Mouse (Mus musculus) embryonic facial prominence, embryonic 10.5 days (tissue): ENCODE data around the gene Colgalt2. TPM values are rescaled to one million over a fixed set of nuclear protein-coding genes. Genes with fewer than 3 reads are reported as not detected.
A peak's percentile ranks its signal among the peaks of the same experiment; 100 is the strongest.
"Not testable (repeated sequence)": the region's sequence is repeated elsewhere in the genome, so short reads cannot be mapped to it uniquely, and the experiment has no call there.

ENCODE experiments used
- DNase-seq: peaks from one replicate; pipeline ENCODE4 v3.0.0-alpha.2; 2017; ENCODE audit warnings: low spot score
- H3K27ac ChIP-seq: fragments of 300-500 bp; sonication (generic); replicated peaks from 2 replicates; pipeline ENCODE4 v1.5.1; 2016; ENCODE audit warnings: mild to moderate bottlenecking
- H3K27me3 ChIP-seq: fragments of 300-500 bp; sonication (generic); replicated peaks from 2 replicates; pipeline ENCODE4 v1.6.1; 2016; ENCODE audit warnings: low read depth, mild to moderate bottlenecking; ENCODE audit not compliant: poor library complexity, severe bottlenecking
- H3K36me3 ChIP-seq: fragments of 300-500 bp; sonication (generic); replicated peaks from 2 replicates; pipeline ENCODE4 v1.6.1; 2016; ENCODE audit warnings: mild to moderate bottlenecking, moderate library complexity
- H3K4me1 ChIP-seq: fragments of 300-500 bp; sonication (generic); 2 replicates; pipeline ENCODE4 v1.6.1; 2016
- H3K4me3 ChIP-seq: fragments of 300-500 bp; sonication (generic); 2 replicates; pipeline ENCODE4 v1.5.1; 2016; ENCODE audit warnings: mild to moderate bottlenecking, moderate library complexity
- H3K9me3 ChIP-seq: fragments of 300-500 bp; sonication (generic); 2 replicates; pipeline ENCODE4 v1.6.1; 2016; ENCODE audit warnings: mild to moderate bottlenecking
- WGBS: fragments of 180-500 bp; shearing (Covaris S2); methylation state at CpG from one replicate; pipeline ENCODE4 v1.1.7; 2016; 5-methylcytosine and 5-hydroxymethylcytosine counted together
- polyA plus RNA-seq: library from polyadenylated mRNA; unstranded; fragments of >200 nt; fragmentation: Nextera tagmentation; extraction: Ambion mirVana; gene quantifications from 2 replicates; pipeline ENCODE4 v1.2.1, GENCODE M21; 2016

Colgalt2 gene
- polyA plus RNA-seq, 1 experiment from 2014 or later: 1.5 TPM

GRCm38 (mm10) chr1:152427912-152428581, 28.4 kb downstream of the Colgalt2 start:
- no peaks in the 10 kb centered on the region for H3K9me3 ChIP-seq
- no peaks in the 10 kb centered on the region for H3K27me3 ChIP-seq
- peaks cover 5% of the 10 kb centered on the region; the same call in 1 of the 2 replicates for H3K4me1 ChIP-seq
- H3K4me3 ChIP-seq: no peak overlapping the region
- no peak overlapping the region for H3K27ac ChIP-seq
- 71% methylated on average over 12 of the region's 12 CpGs for WGBS
- no peak for DNase-seq
- H3K36me3 ChIP-seq: no peaks in the 10 kb centered on the region

GRCm38 (mm10) chr1:152429805-152430204, 30.2 kb downstream of the Colgalt2 start:
- DNase-seq: no peak
- WGBS: 90% methylated on average over 7 of the region's 7 CpGs

DNA sequence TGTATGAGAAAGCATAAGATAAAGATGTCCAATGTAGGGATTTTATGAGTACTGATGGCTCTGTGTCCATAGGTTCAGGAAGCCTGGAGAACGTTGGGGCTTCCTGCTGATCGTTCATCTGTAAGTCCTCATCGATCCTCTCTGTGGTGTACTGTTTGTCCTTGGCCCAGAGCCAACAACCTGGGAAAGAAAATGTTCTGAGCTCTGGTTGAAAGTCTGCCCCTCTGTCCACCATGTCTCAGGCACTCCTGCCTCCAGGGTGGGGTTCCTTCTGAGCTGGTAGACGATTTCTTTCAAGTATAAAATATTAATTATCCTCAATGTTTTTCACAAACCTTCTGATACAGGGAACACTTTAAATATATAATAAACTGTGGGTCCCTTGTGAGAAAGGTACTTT, 34.5 kb downstream of the Colgalt2 start:
- Histone ChIP-seq H3K4me3 (no peak overlapping the region), H3K36me3 (no peaks in the 10 kb centered on the region), H3K9me3 (no peaks in the 10 kb centered on the region), H3K4me1 (no peaks in the 10 kb centered on the region), H3K27ac (no peak overlapping the region), H3K27me3 (no peaks in the 10 kb centered on the region)
- DNase-seq: no peak
- 91% methylated on average over 4 of the region's 4 CpGs for WGBS

More at GRCm38 (mm10) chr1:152429805-152430204, 30.2 kb downstream of the Colgalt2 start:
- H3K27me3 ChIP-seq: no peaks in the 10 kb centered on the region
- H3K27ac ChIP-seq: no peak overlapping the region
- no peaks in the 10 kb centered on the region for H3K36me3 ChIP-seq
- H3K4me1 ChIP-seq: no peaks in the 10 kb centered on the region
- no peaks in the 10 kb centered on the region for H3K9me3 ChIP-seq
- no peak overlapping the region for H3K4me3 ChIP-seq

GRCm38 (mm10) chr1:152437518-152437917, 37.9 kb downstream of the Colgalt2 start:
- H3K36me3 ChIP-seq, H3K27me3 ChIP-seq, DNase-seq, H3K4me3 ChIP-seq, H3K9me3 ChIP-seq, H3K4me1 ChIP-seq, H3K27ac ChIP-seq: not testable (repeated sequence)
- WGBS: 86% methylated on average over 17 of the region's 17 CpGs

- Histone ChIP-seq H3K36me3 (no peaks in the 10 kb centered on the region), H3K9me3 (no peaks in the 10 kb centered on the region), H3K4me3 (no peak overlapping the region), H3K27ac (no peak overlapping the region), H3K27me3 (no peaks in the 10 kb centered on the region), H3K4me1 (no peaks in the 10 kb centered on the region)
- no peak for DNase-seq
- 80% methylated on average over 4 of the region's 4 CpGs for WGBS
Observed at GRCm38 (mm10) chr1:152439408-152439807, 39.8 kb downstream of the Colgalt2 start.

- Histone ChIP-seq H3K27me3 (no peaks in the 10 kb centered on the region), H3K36me3 (no peaks in the 10 kb centered on the region), H3K4me1 (no peaks in the 10 kb centered on the region), H3K4me3 (no peak overlapping the region), H3K27ac (no peak overlapping the region), H3K9me3 (no peaks in the 10 kb centered on the region)
- WGBS: 76% methylated on average over 10 of the region's 10 CpGs
- DNase-seq: no peak
Observed at GRCm38 (mm10) chr1:152439874-152440273, 40.2 kb downstream of the Colgalt2 start.

DNA sequence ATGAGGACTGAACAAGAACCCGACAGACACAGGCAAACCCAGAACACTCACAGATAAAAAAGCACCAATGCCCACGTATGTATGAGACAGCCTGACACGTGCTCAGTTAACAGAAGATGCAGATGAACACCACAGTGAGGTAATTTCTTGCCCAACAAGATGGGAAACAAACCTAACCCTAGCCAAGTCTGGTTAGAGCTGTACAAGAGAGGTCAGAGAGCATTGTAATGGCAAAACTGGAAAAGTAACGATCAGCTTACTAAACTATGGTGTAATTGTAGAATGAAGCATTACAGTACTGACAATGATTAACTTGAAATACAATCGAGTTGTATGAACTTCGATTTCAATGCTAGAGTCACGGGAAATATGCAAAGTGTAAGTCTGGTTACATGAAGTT, 45.0 kb downstream of the Colgalt2 start:
- no peak overlapping the region for H3K4me3 ChIP-seq
- 91% methylated on average over 7 of the region's 7 CpGs for WGBS
- no peaks in the 10 kb centered on the region for H3K4me1 ChIP-seq
- no peaks in the 10 kb centered on the region for H3K36me3 ChIP-seq
- H3K27me3 ChIP-seq: no peaks in the 10 kb centered on the region
- no peaks in the 10 kb centered on the region for H3K9me3 ChIP-seq
- no peak overlapping the region for H3K27ac ChIP-seq
- no peak for DNase-seq

DNA sequence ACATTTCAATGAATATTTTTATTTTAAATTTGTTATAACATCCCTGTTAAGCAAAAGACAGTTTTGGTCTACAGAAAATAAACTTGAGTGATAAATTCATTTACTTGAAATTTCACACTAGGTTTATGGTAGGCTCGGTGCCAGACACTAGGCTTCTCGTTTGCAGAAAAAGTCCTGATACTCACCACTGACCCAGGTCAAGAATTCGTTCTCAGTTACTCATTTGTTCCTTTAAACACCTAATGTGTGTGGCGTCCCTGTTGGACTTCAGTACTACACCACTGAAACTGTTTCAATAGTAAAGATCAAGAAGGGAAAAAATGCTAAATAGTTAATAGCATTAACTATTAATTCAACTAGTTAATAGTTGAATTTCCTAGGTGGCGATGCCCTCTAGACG, 46.3 kb downstream of the Colgalt2 start:
- no peaks in the 10 kb centered on the region for H3K4me1 ChIP-seq
- H3K27me3 ChIP-seq: no peaks in the 10 kb centered on the region

GRCm38 (mm10) chr1:152454536-152454935, 54.9 kb downstream of the Colgalt2 start:
- Histone ChIP-seq H3K27me3 (no peaks in the 10 kb centered on the region), H3K4me3 (no peak overlapping the region), H3K9me3 (no peaks in the 10 kb centered on the region), H3K27ac (no peak overlapping the region), H3K4me1 (peaks cover 25% of the 10 kb centered on the region), H3K36me3 (no peaks in the 10 kb centered on the region)
- WGBS: 80% methylated on average over 5 of the region's 5 CpGs
- DNase-seq: no peak

More for the DNA sequence above, 46.3 kb downstream of the Colgalt2 start:
- Histone ChIP-seq H3K27ac (no peak overlapping the region), H3K9me3 (no peaks in the 10 kb centered on the region), H3K36me3 (no peaks in the 10 kb centered on the region), H3K4me3 (no peak overlapping the region)
- DNase-seq: no peak
- WGBS: 90% methylated on average over 6 of the region's 6 CpGs

- no peaks in the 10 kb centered on the region for H3K9me3 ChIP-seq
- WGBS: 81% methylated on average over 10 of the region's 10 CpGs
- no peak overlapping the region for H3K4me3 ChIP-seq
- no peaks in the 10 kb centered on the region for H3K27me3 ChIP-seq
- peaks cover 25% of the 10 kb centered on the region for H3K4me1 ChIP-seq
- DNase-seq: no peak
- no peak overlapping the region for H3K27ac ChIP-seq
- H3K36me3 ChIP-seq: no peaks in the 10 kb centered on the region
Observed at GRCm38 (mm10) chr1:152455275-152456243, 55.9 kb downstream of the Colgalt2 start.

DNA sequence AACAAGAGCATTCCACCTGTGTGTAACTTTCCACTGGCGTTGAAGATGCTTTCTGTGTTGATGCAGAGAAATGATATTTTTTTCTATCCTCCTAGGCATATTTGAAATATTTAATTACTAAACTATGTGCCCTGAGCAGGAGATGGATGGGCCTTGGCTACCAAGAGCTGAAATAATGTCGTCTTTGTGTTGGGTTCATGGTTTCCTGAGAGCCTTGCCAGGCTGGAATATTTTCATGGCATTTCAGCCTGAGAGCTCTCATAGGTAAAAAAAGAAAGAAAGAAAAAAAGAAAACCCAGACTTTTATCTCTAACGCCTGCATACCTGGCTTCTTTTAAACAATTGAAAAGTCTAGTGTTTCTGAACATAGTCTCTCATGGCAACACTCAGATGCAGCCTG, 56.6 kb downstream of the Colgalt2 start:
- no peak overlapping the region for H3K27ac ChIP-seq
- 86% methylated on average over 3 of the region's 3 CpGs for WGBS

DNA sequence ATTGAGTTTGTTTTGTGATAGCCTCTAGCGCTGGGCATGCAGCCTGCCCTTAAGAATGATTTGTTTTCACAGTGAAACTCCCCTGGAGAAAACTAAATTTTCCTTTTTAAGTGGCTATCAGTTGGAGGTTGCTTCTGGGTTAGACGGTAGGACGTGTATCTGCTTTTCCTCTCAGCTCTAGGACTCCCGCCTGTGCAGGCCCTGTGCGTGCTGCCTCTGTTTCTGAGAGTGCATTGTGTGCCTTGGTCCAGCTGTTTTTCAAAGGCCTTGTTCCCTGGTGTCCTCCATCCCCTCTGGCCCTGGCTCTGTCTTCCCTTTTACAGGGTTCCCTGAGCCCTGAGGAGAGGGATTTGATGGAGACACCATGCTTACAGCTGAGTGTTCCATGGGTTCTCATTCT, 58.0 kb downstream of the Colgalt2 start:
- Histone ChIP-seq H3K27me3 (no peaks in the 10 kb centered on the region), H3K4me3 (no peak overlapping the region), H3K4me1 (peaks cover 25% of the 10 kb centered on the region), H3K9me3 (no peaks in the 10 kb centered on the region), H3K36me3 (no peaks in the 10 kb centered on the region), H3K27ac (no peak overlapping the region; the same call in 1 of the 2 replicates)
- WGBS: 47% methylated on average over 5 of the region's 5 CpGs
- no peak for DNase-seq

More for the DNA sequence above, 56.6 kb downstream of the Colgalt2 start:
- Histone ChIP-seq H3K9me3 (no peaks in the 10 kb centered on the region), H3K4me3 (no peak overlapping the region), H3K4me1 (peaks cover 25% of the 10 kb centered on the region), H3K27me3 (no peaks in the 10 kb centered on the region), H3K36me3 (no peaks in the 10 kb centered on the region)
- DNase-seq: no peak

GRCm38 (mm10) chr1:152458996-152459395, 59.4 kb downstream of the Colgalt2 start:
- Histone ChIP-seq H3K4me1 (peaks cover 25% of the 10 kb centered on the region), H3K9me3 (no peaks in the 10 kb centered on the region), H3K36me3 (no peaks in the 10 kb centered on the region), H3K4me3 (no peak overlapping the region), H3K27me3 (no peaks in the 10 kb centered on the region), H3K27ac (no peak overlapping the region)
- DNase-seq: peak; percentile 25
- WGBS: 60% methylated on average over 7 of the region's 7 CpGs
